Mouse (Mus musculus): ENCODE results near the gene Tpp2. TPM values are rescaled to one million over a fixed set of nuclear protein-coding genes. Genes with fewer than 3 reads are reported as not detected.
A peak's percentile ranks its signal among the peaks of the same experiment; 100 is the strongest.
"Not testable (repeated sequence)": the region's sequence is repeated elsewhere in the genome, so short reads cannot be mapped to it uniquely, and the experiment has no call there.

Tpp2 gene
- total RNA-seq, 4 experiments from 2014 or later = 32.0 to 38.6 (median 33.0) TPM

DNA sequence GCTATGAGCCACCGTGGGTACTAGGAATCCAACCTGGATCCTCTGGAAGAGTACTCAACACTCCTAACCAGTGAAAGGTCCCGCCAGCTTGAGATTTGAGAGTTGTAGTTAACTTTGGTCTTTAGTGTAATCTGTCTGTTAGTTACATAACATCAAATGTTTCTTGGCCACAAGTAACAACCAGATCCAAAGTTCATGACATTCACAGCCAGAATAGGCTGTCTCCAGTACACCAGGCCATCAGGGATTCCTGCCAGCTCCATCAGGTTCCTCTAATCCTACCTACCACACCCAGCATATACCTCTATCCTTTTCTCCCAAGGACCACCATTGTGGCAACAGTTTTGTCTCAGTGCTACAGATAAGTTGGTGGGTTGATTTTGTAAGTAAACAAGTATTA lies 82.1 kb downstream of the Tpp2 start:
- DNase-seq (ENCODE audit: low spot score in 2 of 2) = no peak

DNA sequence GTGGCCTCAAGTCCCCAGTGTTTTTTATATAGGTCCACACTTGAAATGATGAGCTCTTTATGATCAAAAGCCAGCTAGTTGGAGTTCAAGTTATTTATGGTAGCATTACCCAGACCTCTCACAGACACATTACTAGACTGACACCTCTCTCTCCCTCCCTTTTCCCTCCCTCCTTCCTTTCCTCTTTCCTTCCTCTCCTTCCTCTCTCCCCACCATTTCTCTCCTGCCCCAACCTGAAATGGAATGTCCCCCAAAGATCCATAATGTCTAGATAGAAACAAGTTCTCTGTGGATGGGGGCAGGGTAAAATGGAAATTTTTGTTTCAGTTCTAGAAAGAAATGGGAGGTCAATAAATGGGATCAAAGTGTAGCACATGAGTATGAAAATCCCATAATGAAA lies 86.5 kb downstream of the Tpp2 start, which contains the start of gene Mettl21c:
TSS of gene Mettl21c (minus strand) at position 101 of the 400 bp plus-strand sequence.
- no peak for DNase-seq (ENCODE audit: low spot score in 2 of 2)

DNA sequence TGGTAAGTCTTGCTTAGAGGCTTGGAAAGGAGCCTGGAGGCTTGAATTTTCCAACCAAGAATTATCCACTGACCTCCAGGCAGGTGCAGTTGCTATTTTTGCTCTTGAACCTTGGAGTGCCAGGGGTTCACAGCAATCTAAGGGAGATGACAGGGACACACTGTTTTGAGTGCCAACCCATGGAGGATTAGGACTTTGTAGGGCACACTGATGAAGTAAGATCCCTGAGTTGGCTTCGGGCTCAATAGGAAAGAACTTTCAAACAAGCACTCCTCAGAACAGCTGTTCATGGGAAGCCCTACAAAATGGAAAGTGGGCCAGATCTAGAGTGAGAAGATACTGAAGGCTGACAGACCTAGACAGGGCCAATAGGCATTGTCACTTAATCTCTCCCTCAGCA lies 89.2 kb downstream of the Tpp2 start:
- peak; percentile 22 to 30 for DNase-seq (ENCODE audit: low spot score in 2 of 2)

DNA sequence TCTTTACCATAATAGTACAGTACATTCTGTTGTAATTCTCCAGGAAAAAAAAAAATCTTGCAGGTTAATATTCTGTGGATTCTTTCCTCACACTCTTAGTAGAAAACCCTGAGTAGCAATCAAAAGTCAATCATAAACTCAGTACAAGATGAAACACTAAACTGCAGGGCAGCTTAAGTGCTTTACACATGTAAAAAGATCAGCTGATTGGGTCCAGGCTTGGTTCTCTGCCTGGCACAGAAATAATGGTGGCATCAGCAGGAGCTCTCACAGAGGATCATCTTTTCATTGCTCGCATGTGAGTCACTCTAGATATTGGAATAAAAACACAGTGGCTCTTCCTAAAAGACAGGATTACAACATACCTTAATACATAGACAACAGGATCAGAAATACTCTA lies 94.2 kb downstream of the Tpp2 start:
- DNase-seq (ENCODE audit: low spot score in 2 of 2) = no peak

DNA sequence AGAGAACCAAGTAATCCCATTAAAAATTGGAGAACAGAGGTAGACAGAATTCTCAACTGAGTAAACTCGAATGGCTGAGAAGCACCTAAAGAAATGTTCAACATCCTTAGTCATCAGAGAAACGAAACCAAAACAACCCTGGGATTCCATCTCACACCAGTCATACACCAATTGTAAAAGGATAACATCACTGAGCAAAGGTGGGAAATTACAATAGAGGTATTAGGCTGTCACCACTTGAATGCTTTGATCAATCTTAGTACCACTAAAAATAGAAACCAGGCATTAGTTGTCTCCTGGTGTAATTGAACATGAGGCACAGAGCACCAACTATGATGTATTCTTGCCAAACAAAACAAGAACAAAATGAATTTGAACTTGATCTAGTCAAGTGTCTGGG lies 98.8 kb downstream of the Tpp2 start:
- DNase-seq (ENCODE audit: low spot score in 2 of 2) = no peak

DNA sequence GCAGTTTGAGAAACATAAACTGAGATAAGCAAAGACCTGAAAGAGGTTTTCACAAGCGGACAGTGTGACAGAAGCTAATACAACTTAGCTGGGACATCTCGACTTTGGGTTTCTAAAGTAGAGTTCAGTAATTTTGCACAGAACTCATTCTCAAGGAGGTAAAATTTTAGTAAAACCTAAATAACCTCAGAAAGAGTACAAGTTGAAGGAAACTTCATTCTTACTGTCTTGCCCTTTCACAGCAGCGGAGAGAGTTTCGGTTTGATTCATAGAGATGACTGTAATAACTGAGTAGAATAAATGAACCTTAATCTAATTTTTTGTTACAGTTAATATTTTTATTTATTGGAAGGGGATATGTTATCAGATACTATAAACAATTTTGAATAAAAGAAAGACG lies 99.5 kb downstream of the Tpp2 start:
- no peak for DNase-seq (ENCODE audit: low spot score in 2 of 2)

DNA sequence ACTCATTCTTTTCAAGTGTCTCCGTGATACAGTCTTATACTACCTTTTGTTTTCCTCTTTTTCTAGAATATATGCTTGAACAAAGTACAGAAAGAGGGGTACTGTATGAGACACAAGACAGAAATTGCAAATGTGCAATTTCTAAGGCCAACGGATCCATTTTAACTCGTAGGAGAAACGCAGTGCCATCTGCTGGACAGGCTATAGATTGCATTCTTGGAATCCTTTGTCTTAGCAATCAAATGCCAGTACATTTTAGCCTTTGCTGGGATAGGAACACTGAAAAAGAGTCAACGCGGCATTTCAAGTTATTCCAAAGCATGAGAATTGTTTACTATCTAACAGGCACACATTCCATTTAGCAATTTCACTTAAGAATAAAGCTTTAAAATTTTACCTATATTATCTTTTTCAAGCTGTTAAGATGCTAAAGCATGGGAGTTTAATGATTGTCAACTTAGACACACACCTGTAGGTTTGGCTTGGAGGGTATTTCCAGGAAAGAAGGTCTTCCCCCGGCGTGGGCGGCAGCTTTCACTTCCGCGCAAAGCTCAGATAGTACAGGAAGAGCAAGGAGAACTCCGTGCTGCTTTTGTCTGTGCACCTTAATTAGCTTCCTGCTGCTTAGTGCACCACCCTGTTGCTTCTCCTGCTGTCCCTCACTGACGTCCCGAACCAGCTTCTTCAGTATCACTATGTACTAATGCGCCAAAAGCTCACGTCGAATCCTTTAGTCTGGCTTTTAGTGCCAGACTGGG lies 108.5 kb downstream of the Tpp2 start:
- no peak for DNase-seq (ENCODE audit: low spot score in 2 of 2)

DNA sequence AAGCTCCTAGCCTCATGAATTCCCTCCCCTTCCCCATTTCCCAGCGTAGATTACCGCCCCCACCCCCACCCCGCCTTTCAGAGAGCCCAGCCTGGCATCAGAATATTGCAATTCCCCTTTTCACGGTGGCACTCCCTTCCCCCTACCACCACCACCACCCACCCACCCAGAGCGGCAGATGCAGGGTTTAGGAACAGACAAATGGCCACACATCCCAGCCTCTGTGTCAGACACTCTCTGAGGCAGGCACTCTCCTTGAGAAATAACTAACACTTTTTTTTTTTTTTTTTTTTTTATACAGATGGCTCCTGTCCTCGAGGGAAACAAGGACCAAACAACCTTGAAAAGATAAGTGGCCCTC lies 109.1 kb downstream of the Tpp2 start:
- DNase-seq (ENCODE audit: low spot score in 2 of 2) = no peak

DNA sequence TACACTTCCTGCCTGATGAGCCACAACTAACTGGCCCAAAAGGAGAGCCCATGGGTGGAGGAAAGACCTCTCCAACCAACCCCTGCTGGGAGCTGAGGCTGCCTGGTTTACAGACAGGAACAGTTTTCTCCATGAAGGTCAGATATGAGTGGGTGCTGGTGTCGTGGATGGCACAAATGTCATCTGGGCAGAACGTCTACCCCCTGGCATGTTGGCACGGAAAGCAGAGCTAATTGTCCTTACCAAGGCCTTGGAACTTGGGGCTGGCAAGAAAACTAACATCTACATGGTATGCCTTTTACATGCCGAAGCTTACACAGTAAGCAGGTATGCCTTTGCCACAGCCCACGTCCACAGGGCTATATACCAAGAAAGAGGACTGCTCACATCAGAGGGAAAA lies 112.2 kb downstream of the Tpp2 start:
- DNase-seq (ENCODE audit: low spot score in 2 of 2) = not testable (repeated sequence)

DNA sequence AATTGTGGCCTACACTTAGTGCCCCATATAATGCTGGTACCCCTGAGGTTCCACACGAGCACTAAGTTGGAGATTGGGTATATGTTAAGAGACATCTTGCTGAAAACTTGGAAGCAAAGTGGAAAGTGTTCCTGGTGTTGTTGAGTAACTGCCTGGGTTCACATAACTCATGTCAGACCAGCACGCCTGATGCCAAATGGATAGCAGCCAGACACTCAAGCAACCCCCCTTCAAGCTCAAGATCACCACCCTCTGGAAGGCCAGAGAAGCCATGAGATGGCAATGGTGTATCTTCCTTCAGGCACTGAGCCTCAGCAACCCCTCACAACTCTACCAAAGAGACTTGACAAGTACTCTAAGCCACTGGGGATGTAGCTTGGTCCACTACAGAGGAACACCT lies 113.1 kb downstream of the Tpp2 start:
- no peak for DNase-seq (ENCODE audit: low spot score in 2 of 2)

Small RNAs within 50 kb of the gene (microRNA-seq; reads per million reads assigned to microRNA genes)
- not detected for gene Gm24180

Other genes with a start within 250 kb of the Tpp2 start
- gene 1500015O10Rik, start 203.0 kb upstream of the Tpp2 start, total RNA-seq (2022) = 1 to 10 TPM in 2 of 4 experiments, under 1 TPM in 2; 0.36 to 6.5 (median 1.5) TPM
- gene Uxs1, start 105.8 kb upstream of the Tpp2 start, total RNA-seq (2022) = 10 to 100 TPM in 3 of 4 experiments, 1 to 10 TPM in 1; 9.8 to 12.3 (median 10.8) TPM
- 10 to 100 TPM; 43.6 to 69.2 (median 60.8) TPM for gene Mettl21c, start 86.4 kb downstream of the Tpp2 start, total RNA-seq (2022)
- not detected for gene Gm8251, start 128.3 kb downstream of the Tpp2 start, total RNA-seq (2022)
- 1 to 10 TPM; 4.1 to 5.8 (median 4.5) TPM for gene Tex30, start 168.8 kb downstream of the Tpp2 start, total RNA-seq (2022)
- 1 to 10 TPM; 3.3 to 4.4 (median 4.3) TPM for gene Kdelc1, start 185.2 kb downstream of the Tpp2 start, total RNA-seq (2022)
- gene Bivm, start 185.3 kb downstream of the Tpp2 start, total RNA-seq (2022) = 1 to 10 TPM; 6.5 to 8.4 (median 7.0) TPM
- 10 to 100 TPM in 3 of 4 experiments, 1 to 10 TPM in 1; 9.1 to 16.4 (median 13.7) TPM for gene Ercc5, start 214.1 kb downstream of the Tpp2 start, total RNA-seq (2022)